ENCODE assay signal across 8 mouse cellular contexts in the genomic region with DNA sequence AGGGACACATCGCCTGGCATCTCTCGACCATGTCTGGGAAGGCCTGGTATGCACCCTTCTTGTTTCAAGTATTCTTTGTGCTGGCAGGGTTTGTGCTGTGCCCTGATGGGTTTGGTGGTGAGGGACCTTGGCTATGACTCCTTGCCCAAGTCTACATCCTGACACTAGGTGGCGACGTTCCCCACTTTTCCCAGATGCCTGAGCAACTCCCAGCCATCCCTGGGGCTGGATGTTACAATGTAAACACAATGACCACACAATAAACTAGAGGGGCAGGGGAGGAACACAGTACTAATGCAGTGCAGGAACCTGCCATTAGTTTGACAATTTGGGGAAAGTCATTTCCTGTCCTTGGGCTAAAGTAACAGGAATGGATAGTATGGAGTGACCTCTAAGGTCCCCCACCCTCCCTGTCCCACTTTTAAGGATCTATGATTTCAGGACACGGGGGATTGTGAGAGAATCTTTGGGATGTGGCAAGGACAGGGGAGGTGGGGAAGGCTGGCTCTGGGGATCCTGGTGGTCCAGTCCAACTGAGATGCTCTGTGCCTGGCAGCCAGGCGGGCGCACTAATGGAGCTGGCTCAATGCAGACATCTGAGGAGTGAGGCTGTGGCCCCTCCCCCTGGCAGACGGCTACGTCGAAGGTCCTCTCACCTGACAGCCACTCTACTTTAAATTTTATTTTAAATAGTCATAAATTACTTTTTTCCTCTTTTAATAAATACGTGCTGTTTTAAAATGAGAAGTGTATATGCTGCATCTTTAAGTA.
DNase-seq lines count a peak whose midpoint lies in the region; ATAC-seq lines count a peak whose summit lies in the region.

No protein-coding gene starts in this region.

- no peak overlapping the region for H3K27ac ChIP-seq in forebrain, embryonic 15.5 days (replicated peaks)
- H3K27ac ChIP-seq in hindbrain, embryonic 15.5 days (replicated peaks): no peak overlapping the region

- H3K4me2 ChIP-seq in forebrain, embryonic 15.5 days (replicated peaks): no peak overlapping the region
- H3K4me2 ChIP-seq in hindbrain, embryonic 15.5 days: no peak overlapping the region

- peak; percentile 71 for ATAC-seq in forebrain, embryonic 15.5 days (replicated peaks)
- peak; percentile 57 for ATAC-seq in hindbrain, embryonic 15.5 days (ENCODE audit: low FRiP score, low read depth)
- peak; percentile 68 for ATAC-seq in megakaryocyte progenitor cell, adult 5-6 weeks (replicated peaks; ENCODE audit: poor library complexity)

- WGBS in forebrain, embryonic 15.5 days: 49% methylated on average over 11 of the region's 11 CpGs
- 48% methylated on average over 11 of the region's 11 CpGs for WGBS in hindbrain, embryonic 15.5 days

- no peaks in the 10 kb centered on the region for H3K9me3 ChIP-seq in forebrain, embryonic 15.5 days
- H3K9me3 ChIP-seq in hindbrain, embryonic 15.5 days: no peaks in the 10 kb centered on the region

- H3K36me3 ChIP-seq in forebrain, embryonic 15.5 days: 0 out of 2 replicates have a peak, but pooled peaks cover 8% of the 10 kb centered on the region
- peaks cover 5% of the 10 kb centered on the region; the same call in 1 of the 2 replicates for H3K36me3 ChIP-seq in hindbrain, embryonic 15.5 days

- H3K27me3 ChIP-seq in forebrain, embryonic 15.5 days: no peaks in the 10 kb centered on the region
- no peaks in the 10 kb centered on the region for H3K27me3 ChIP-seq in hindbrain, embryonic 15.5 days

- no peak overlapping the region for H3K9ac ChIP-seq in forebrain, embryonic 15.5 days (replicated peaks)
- no peak overlapping the region for H3K9ac ChIP-seq in hindbrain, embryonic 15.5 days

- no peaks in the 10 kb centered on the region for H3K4me1 ChIP-seq in forebrain, embryonic 15.5 days
- H3K4me1 ChIP-seq in hindbrain, embryonic 15.5 days (replicated peaks): no peaks in the 10 kb centered on the region; the same call in 1 of the 2 replicates

- H3K4me3 ChIP-seq in forebrain, embryonic 15.5 days: no peak overlapping the region
- no peak overlapping the region for H3K4me3 ChIP-seq in hindbrain, embryonic 15.5 days

- peak; percentile 80 for DNase-seq in gastrocnemius, adult 18-20 months (ENCODE audit: low spot score)
- DNase-seq in gastrocnemius, postnatal 25 days: no peak
- peak; percentile 79 for DNase-seq in cerebellum, adult 11-12 months
- DNase-seq in layer of hippocampus, postnatal 14 days (ENCODE audit: low spot score in 2 of 2): peak; percentile 66 to 80
- DNase-seq in right cerebral cortex, postnatal 10 days (ENCODE audit: low spot score in 2 of 2): peak; percentile 73 to 82
